Mouse (Mus musculus) C2C12 (cell line): ENCODE results near the gene Hacd2.

Source experiments
- CEBPB ChIP-seq: IDR thresholded peaks from one replicate; pipeline ENCODE4 v1.6.1; 2011; ENCODE audit warnings: low read depth, mild to moderate bottlenecking, control low read depth, moderate library complexity
- CTCF ChIP-seq: IDR thresholded peaks from one replicate; pipeline ENCODE4 v1.5.1; 2011; ENCODE audit not compliant: control insufficient read depth, insufficient read depth, insufficient read length

DNA sequence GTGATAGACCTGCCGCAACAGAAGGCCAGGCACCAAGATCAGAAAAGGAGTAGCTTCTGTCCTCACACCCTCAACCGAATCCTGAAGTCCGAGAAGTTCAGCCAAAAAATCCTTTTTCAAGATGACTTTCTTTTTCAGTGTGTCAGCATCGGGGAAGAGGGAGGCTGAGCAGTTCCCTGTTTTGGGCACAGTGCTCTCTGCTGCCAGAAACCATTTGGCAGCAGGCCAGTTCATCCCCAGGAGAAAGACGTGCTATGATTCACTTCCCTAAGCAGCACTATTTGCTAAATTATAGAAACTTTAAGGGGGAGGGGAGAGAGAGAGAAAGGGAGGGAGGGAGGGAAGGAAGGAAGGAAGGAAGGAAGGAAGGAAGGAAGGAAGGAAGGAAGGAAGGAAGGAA lies 26.1 kb upstream of the Hacd2 start:
- TF ChIP-seq CTCF (no peak), CEBPB (no peak)
